Mouse (Mus musculus): ENCODE data around the gene Map3k6.

The Map3k6 gene

GRCm38 (mm10) chr4:133281951-133282481 is 41.4 kb downstream of the Map3k6 start:
- DNase-seq (ENCODE audit: low read depth, low spot score): no peak

- peak; percentile 37 for DNase-seq (ENCODE audit: low read depth, low spot score)
Observed at GRCm38 (mm10) chr4:133282656-133283055, 42.0 kb downstream of the Map3k6 start.

GRCm38 (mm10) chr4:133285299-133285698 is 44.7 kb downstream of the Map3k6 start:
- no peak for DNase-seq (ENCODE audit: low read depth, low spot score)

- DNase-seq (ENCODE audit: low read depth, low spot score): no peak
Observed at GRCm38 (mm10) chr4:133285950-133286349, 45.3 kb downstream of the Map3k6 start.

- DNase-seq (ENCODE audit: low read depth, low spot score): peak; percentile 79
Observed at GRCm38 (mm10) chr4:133286476-133287077, 46.0 kb downstream of the Map3k6 start.

- DNase-seq (ENCODE audit: low read depth, low spot score): no peak
Observed at GRCm38 (mm10) chr4:133291255-133291654, 50.6 kb downstream of the Map3k6 start.

GRCm38 (mm10) chr4:133292405-133292804 is 51.8 kb downstream of the Map3k6 start:
- DNase-seq (ENCODE audit: low read depth, low spot score): no peak

- DNase-seq (ENCODE audit: low read depth, low spot score): peak; percentile 78
Observed at GRCm38 (mm10) chr4:133292901-133293843, 52.6 kb downstream of the Map3k6 start.

- DNase-seq (ENCODE audit: low read depth, low spot score): no peak
Observed at GRCm38 (mm10) chr4:133294084-133294483, 53.5 kb downstream of the Map3k6 start.

- DNase-seq (ENCODE audit: low read depth, low spot score): no peak
Observed at GRCm38 (mm10) chr4:133297360-133297759, 56.7 kb downstream of the Map3k6 start.

GRCm38 (mm10) chr4:133297801-133298238 is 57.2 kb downstream of the Map3k6 start:
- DNase-seq (ENCODE audit: low read depth, low spot score): peak; percentile 75

GRCm38 (mm10) chr4:133298516-133299365 is 58.1 kb downstream of the Map3k6 start:
- DNase-seq (ENCODE audit: low read depth, low spot score): no peak

GRCm38 (mm10) chr4:133299701-133300100 is 59.1 kb downstream of the Map3k6 start:
- no peak for DNase-seq (ENCODE audit: low read depth, low spot score)

- DNase-seq (ENCODE audit: low read depth, low spot score): no peak
Observed at GRCm38 (mm10) chr4:133300421-133300820, 59.8 kb downstream of the Map3k6 start.

GRCm38 (mm10) chr4:133301802-133302201 is 61.2 kb downstream of the Map3k6 start:
- DNase-seq (ENCODE audit: low read depth, low spot score): peak; percentile 80
